Mouse (Mus musculus) lung, postnatal 25 days (tissue): Measurements from ENCODE around the gene Tagln2.

Source experiments
- DNase-seq: peaks from one replicate; pipeline ENCODE4 v3.0.0; 2022; ENCODE audit warnings: low spot score

The Tagln2 gene

GRCm38 (mm10) chr1:172503111-172503997, 3.5 kb downstream of the Tagln2 start:
- DNase-seq, result peak; percentile 66

DNA sequence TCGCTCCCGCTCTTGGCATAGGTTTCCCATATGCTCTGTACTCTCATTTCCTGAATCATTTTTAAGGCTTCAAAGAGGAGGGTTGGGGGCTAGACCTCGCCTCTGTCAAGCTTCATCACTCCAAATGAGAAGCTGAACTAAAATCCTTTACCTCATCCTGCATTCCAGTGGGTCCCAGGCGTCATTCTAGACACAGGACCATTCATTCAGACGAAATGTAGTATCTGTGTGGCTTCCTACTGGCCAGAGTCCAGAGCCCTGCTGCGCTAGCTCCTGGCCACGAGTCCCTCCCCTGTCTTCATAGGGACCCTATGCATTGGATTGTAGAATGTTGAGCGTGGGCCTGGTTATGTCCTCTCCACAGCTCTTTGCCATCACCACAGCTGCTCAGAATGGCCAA, 4.9 kb downstream of the Tagln2 start:
- no peak for DNase-seq

DNA sequence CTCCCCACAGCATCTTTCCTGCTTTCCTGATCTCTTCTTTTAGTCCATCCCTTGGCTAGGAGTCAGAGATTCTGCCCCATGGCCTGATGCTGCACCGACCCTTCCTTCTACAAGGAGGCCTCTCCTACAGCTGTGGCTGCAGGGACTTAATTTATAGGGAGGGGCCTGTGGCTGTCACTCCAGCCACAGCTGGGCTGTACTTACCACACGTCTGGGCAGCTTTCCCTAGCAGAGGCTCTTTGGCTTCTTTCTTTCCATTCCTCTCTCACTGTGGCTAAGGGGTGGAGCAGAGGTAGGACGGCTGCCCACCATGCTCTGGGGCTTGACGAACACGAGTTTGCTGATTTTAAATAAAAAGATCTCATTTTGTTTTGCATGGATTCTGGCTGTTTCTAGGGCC, 7.2 kb downstream of the Tagln2 start:
- no peak for DNase-seq

GRCm38 (mm10) chr1:172507701-172508100, 7.9 kb downstream of the Tagln2 start:
- DNase-seq, result no peak

- no peak for DNase-seq
Measured at GRCm38 (mm10) chr1:172508172-172508571, 8.3 kb downstream of the Tagln2 start.

- DNase-seq, result no peak
Measured at GRCm38 (mm10) chr1:172509235-172509634, 9.4 kb downstream of the Tagln2 start.

GRCm38 (mm10) chr1:172509983-172510382, 10.1 kb downstream of the Tagln2 start:
- peak; percentile 53 for DNase-seq

DNA sequence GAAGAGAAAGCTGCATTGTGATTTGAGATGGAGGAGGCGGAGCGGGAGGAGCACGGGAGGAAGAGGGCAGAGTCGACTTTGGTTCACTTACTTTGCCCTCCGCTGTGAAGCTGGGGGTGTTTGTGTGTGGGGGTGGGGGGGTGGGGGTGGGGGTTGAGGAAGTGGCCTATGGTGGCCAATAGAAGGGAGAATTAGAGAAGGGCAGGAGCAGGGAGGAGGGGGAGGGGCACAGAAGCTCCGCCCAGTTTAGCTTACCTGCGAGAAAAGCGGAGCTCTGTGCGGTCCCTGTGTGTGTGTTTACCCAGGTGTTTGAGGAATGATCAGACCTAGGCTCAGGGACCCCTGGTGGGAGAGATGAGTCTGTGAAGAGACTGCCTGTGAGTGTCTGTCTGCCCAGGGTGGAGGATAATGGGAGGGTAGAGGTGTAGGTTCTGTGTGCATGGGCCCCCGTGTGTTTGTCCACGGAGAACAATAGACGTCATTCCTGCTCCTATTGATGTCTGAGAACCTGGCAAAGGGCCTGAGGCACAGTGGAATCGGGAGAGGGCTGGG, 10.7 kb downstream of the Tagln2 start:
- DNase-seq, result peak; percentile 65

GRCm38 (mm10) chr1:172512962-172513361, 13.1 kb downstream of the Tagln2 start:
- peak; percentile 87 for DNase-seq

DNA sequence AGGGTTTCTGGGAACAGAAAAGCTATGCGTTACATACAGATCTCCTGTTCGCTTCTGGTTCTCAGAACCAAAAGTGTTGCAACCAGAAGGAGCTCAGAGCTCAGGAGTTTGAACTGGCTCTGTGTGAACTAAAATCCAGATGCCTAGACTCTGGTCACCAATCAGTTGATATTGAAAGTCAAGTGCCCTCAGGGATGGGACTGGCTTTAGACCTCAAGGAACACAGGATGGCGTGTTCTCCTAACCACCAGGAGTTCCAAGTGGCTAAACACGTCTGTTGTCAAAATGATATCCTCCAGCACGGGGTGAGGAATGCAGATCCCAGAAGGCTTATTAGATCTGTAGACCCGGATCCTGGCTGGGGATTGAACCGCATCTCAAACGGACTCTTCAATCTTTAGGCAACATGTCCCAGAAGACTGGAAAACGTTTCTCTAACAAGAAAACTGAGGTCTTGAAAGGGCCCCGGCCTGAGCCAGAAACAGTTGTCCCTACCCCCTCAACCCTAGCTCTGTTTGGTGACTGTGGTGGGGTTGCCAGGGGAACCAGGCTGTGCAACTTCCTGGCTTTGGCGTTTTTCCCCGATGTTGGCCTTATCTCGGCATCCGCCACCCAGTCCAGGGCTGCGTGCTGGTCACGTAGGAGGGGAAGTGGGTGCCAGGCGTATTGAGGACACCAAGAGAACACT, 13.8 kb downstream of the Tagln2 start:
- peak; percentile 93 for DNase-seq

DNA sequence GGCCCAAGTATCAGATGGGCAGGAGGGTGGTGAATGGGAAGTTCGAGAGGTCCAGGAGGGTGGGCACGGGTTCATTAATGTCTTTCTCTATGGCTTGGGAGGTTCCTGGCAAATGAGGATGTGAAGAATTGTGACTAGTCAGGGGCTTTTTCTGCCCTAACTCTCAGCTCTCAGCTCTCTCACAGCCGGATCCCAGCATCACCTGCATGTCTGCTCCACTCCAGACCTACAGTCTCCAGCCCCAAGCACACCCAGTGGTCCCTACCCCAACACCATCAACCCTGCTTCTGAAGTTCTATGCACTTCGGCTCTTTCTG, 14.3 kb downstream of the Tagln2 start:
- DNase-seq, result no peak

GRCm38 (mm10) chr1:172514551-172515268, 14.9 kb downstream of the Tagln2 start:
- DNase-seq, result no peak

- no peak for DNase-seq
Measured at GRCm38 (mm10) chr1:172515396-172515795, 15.5 kb downstream of the Tagln2 start.

DNA sequence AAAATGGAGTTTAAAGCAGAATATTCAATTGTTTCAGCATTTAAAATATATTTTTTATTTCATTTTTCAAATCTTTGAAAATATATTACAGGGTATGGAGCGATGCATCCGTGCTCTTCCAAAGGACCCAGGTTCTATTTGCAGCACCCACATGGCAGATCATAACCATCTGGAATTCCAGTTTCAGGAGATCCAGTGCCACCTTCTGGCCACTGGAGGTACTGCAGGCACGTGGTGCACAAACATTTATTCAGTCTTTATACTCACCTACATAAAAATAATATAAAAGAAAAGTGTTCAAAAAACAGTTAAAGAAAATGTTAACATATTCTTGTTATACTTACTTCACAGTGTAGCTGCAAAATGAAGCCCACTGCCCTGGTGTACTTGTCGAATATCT, 18.2 kb downstream of the Tagln2 start:
- no peak for DNase-seq

GRCm38 (mm10) chr1:172519644-172520043, 19.8 kb downstream of the Tagln2 start:
- DNase-seq, result no peak

- peak; percentile 93 for DNase-seq
Measured at GRCm38 (mm10) chr1:172520576-172521440, 21.0 kb downstream of the Tagln2 start, which contains the start of gene Cfap45. Gene Cfap45, plus strand, starts transcription at chr1:172520801.

GRCm38 (mm10) chr1:172522524-172522923, 22.7 kb downstream of the Tagln2 start:
- no peak for DNase-seq

- peak; percentile 76 for DNase-seq
Measured at GRCm38 (mm10) chr1:172523699-172524101, 23.9 kb downstream of the Tagln2 start.

DNA sequence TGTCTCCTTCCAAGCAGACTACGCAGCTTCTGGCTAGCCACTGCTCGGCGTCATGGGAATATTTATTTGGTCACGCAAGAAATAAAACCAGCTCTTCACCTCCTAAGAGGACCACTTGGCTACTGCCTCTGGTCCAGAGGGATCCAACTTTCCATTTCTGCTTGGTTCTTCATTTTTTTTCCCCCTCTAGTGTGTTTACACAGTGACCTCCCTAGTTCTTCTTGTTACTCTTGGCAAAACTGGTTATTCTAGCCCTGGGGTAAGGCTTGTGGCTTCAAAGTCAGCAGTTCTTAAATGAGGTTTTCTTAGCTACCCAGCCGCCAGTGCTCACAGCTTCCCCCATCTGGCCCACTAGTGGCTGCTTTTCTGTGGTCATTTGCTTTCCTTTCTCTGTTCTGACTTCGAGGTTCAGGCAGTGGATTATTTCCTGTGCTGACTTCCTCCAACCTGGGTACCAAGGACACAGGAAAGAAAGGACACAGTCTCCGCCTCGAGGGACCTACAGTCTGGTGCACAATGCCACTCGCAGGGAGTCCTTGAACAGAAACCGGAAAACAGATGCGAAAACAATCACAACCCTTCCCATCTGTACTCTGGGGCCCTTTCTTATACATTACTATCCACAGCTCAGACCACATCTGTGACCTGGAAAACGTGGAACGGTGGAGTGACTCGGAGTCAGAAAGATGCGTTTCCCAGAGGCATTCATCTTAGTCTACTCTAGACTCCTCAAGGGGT, 25.3 kb downstream of the Tagln2 start:
- DNase-seq, result peak; percentile 85

- no peak for DNase-seq
Measured at GRCm38 (mm10) chr1:172525971-172526370, 26.1 kb downstream of the Tagln2 start.
